Mouse (Mus musculus): ENCODE measurements around the gene Rnf169.
A peak's percentile ranks its signal among the peaks of the same experiment; 100 is the strongest.
"Not testable (repeated sequence)": the region's sequence is repeated elsewhere in the genome, so short reads cannot be mapped to it uniquely, and the experiment has no call there.

Rnf169 gene

GRCm38 (mm10) chr7:99979081-99979480, 1.2 kb downstream of the Rnf169 start:
- no peak for DNase-seq

- DNase-seq, result no peak
These were observed 2.2 kb downstream of the Rnf169 start for GRCm38 (mm10) chr7:99978041-99978440.

- DNase-seq, result no peak
These were observed 4.3 kb downstream of the Rnf169 start for GRCm38 (mm10) chr7:99975819-99976575.

DNA sequence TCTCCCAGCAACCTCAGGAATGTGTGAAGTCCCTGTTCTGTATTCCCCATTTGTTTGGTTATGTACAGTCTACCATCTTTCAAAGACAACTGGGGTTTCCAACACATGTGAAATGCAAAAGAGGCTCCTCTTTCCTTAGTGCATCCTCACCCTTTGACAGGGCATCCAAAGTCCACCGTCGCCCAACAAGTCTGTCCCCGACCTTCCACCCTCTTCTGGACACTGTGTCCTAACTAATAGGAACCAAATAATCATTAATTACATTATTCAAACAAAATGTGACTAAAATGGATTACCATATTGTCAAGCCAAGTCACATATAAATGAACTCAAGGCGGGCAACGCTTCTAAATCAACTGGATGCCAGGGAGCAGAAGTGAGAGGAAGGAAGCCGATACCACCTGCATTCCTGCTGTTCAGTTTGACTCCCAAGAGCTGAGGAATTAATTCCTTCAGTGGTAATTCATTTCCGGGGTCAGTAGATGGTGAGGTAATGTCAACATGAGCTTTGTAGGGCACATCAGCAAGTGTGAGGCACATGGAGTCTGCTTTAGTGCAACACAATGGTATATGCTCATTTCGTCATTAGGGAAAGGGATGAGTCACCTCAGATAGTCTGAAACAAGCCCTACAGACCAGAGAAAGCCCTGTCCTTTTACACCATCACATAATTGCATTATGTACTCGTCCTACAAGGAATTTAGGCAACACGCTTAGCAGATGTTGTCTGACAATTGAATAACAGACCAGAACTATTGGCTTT, 5.9 kb downstream of the Rnf169 start:
- no peak for DNase-seq

GRCm38 (mm10) chr7:99972912-99973311, 7.3 kb downstream of the Rnf169 start:
- not testable (repeated sequence) for DNase-seq

- no peak for DNase-seq
These were observed 8.3 kb downstream of the Rnf169 start for GRCm38 (mm10) chr7:99971926-99972325.

- no peak for DNase-seq
These were observed 11.1 kb downstream of the Rnf169 start for GRCm38 (mm10) chr7:99969151-99969550.

- peak; percentile 73 for DNase-seq
These were observed 14.1 kb downstream of the Rnf169 start for GRCm38 (mm10) chr7:99966011-99966721.

DNA sequence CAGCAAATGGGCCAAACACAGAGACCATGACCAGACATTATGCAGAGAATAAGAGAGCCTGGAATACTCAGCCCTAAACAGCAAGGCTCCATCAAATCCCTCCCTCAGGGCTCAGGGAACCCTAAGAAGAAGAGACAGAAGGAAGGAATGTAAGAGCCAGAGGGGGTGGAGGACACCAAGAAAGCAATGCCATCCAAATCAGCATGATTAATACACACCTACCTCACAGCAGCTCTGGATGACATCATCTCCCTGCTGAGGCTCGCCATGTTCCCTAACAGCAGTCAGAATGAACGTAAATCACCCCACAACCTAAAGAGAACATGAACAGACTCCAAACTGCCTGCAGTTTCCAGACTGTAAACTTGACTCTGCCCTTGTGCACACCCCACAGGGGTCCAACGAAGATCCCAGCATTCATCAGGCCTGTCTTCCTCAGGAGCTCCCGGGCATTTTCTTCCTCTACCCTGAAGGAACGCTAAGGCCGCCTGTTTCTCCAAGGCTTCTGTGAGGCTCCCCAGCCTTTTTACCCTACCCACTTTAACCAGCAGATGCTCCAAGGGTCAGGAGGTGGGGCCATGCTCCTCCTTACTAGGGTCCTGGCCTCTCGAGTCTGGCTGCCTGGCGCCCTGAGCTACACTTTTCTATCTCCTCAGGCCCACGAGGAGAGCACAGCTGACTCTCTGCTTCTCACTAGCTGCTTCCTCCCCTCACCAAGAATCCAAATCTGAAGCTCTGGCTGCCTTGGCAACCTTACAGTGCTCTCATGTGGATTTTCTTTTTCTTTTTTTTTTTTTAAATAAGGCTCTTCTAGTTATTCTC, 15.0 kb downstream of the Rnf169 start:
- DNase-seq, result peak; percentile 47

- no peak for DNase-seq
These were observed 16.9 kb downstream of the Rnf169 start for GRCm38 (mm10) chr7:99963237-99963860.

DNA sequence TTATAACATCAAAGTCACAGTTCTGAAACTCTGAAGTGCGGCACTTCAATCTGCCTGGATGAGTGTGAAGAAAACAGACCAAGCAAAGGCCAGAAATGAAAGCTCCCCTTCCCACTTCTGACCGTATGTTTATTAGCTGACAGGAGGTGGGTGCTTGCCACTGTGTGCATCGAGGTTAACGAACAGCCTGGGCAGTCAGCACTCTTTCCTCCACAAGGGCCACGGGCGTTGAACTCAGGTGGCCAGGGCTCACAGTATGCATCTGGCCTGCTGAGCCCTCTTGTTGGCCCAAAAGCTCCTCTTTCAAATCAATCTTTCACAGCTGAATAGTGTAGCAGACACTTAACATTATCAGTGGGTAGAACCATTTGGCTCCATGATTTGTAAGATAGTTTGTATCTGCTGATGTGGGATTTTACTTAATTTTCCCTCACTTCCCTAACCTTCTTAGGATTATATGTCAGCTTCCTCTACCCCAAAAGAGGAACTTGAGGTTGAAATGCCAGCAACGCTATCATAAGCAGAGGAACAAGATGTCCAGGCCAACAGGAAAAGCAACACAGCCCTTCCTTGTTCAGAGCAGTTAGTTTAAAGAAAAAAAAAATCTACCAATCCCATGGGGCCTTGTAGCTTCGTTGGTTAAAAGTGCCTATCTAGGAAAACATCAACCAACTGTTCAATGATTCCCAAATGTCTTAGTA, 17.6 kb downstream of the Rnf169 start:
- no peak for DNase-seq

DNA sequence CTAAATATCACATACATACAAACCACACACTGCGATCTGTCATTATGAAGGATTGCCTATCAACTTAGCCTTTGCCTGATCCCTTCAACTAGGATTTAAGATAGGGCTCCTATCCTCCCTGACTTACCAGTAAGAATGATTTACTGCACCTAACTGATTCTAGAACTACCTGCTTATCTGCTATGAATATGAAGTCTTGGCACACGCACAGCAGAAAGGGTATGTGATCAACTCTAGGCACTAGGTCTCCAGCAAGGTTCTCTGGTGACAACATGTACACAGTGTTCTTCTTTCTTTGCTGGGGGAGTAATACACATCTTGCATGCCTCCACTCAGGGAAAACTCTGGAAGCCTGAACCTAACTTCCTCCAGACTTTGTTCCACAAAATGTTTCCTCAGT, 18.7 kb downstream of the Rnf169 start:
- DNase-seq, result no peak

DNA sequence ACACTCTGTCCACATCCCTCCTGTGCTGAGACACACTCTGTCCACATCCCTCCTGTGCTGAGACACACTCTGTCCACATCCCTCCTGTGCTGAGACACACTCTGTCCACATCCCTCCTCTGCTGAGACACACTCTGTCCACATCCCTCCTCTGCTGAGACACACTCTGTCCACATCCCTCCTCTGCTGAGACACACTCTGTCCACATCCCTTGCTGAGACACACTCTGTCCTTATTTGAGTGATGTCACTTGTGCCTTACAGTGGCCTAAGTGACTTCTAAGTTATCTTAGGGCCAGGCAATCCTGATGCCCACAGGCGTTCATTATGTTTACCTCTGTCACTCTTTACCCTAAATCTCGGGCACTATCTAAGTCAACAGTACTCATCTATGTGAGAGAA, 19.7 kb downstream of the Rnf169 start:
- not testable (repeated sequence) for DNase-seq

- peak; percentile 20 for DNase-seq
These were observed 22.9 kb downstream of the Rnf169 start for GRCm38 (mm10) chr7:99957226-99957965.

DNA sequence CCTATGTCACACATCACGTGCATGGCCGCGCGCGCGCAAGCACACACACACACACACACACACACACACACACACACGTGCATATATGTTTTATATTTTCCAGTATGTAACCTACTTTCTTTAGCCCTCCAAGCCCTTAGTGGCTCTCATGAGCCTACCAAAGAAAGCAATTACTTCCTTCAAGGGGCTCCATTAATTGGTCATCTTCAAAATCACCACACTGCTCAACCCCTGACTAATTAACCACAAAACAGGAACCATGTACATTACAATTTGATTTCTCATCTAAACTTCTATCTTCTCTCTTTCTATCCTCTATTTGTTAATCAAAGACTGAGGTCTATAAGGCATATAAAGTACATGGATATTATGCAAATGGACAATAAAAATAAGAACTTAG, 24.2 kb downstream of the Rnf169 start:
- DNase-seq, result no peak

DNA sequence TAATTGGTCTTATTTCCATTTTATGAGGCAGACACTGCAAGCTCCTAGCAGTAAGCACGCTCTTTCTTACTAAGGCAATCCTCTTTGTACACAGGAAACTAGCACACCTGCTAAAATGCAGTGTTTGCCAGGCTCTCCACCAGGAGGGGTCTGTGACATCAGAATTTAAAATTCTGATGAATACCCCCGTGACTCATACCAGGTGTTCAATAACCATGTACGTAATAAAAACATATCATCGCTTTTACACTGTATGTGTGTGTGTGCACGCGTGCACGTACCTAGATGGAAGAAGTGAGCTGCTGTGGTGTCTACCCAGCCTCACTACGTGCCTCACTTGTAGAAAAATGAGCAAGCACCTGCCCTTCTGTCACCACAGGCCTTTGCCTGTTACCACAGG, 26.0 kb downstream of the Rnf169 start:
- no peak for DNase-seq

GRCm38 (mm10) chr7:99953442-99954098, 26.7 kb downstream of the Rnf169 start:
- DNase-seq, result no peak

DNA sequence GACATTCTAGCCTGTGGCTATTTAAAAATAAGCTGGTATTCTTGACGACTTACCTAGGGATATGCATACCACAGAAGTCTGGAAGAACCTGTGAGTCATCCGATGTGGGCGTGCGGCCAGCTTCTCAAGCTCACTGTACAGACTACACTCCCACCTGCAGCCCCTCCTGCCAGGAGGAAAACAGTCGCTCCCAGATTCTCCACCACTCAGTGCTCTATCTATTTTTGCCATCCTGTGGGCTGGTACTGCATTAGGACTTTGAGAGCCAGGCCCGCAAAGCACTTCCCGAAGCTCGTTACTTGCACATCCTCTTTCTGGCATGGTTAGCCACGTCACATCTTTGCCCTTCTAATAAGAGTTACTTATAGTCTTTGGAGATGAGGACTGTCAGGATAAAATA, 32.9 kb downstream of the Rnf169 start:
- DNase-seq, result no peak

DNA sequence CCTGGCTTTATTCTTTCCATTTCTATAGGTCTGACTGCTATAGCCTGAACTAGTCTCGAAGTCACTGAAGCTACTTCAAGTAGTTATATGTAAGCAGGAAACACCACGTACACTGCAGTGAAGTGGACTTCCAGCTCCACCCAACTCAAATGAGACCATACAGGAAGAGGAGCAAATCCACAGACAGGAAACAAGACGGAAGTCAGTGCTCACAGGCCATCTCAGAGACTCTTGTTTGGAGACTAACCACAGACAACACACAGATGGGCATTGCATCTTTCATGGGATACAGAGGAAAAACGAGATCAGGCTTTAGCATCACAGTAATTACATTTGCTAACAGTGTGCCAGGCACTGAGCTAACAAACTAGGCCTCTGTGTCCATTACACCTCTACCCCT, 33.9 kb downstream of the Rnf169 start:
- DNase-seq, result no peak

GRCm38 (mm10) chr7:99945939-99946338, 34.3 kb downstream of the Rnf169 start:
- DNase-seq, result no peak
